Mouse (Mus musculus) mature B cell (primary cell): ENCODE measurements around the gene Ssmem1.

ENCODE experiments used
- in situ Hi-C: fragments of 300-500 bp; cut with MboI; formaldehyde crosslinking; loops from 2 replicates; pipeline ENCODE4 v1.14.3; 2019

The Ssmem1 gene

DNA sequence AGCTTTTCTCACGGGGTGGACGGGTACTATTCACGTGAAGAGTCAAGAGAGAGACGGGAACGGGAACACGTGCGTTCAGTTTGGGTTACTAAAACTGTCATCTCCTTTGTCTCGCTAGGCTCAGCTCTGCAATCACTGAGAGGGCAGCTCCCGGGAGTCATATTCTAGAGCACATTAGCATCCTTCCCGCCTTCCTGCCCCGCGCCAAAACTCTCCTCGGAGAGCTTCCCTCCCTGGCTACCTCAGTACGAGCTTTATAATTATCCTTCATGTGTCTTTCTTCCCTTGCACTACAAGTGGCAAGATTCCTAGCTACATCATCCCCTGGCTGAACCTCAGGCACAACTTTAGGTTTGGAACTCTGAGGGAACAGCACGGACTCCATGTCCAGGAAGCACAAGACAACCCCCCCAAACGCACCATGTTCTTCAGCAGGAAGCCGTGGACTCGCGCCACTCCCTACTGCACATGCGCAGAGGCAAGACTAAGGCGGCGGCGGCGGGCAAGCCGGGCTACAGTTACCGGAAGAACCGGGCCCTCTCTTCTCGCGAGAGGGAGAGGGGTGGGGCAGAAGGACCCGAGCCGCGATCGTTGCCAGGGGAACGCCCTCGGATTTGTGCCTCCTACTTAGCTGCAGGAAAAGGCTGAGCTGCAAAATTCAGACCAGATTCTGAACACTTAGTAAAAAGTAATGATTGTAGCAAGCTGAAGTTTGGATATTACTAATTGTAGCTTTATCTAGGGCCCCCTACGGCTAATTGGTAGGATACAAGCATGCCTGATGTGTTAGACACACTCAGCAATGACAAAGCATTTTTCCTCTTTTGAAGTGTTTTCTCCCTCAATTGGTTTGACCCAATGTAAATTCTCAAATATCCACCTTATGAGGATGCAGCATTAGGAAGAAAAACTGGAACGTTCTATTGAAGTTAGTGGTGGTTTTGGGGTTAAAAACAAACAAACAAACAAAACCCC, at the start of gene Ssmem1, which contains the start of gene Tmem209:
Gene Ssmem1 (plus strand): TSS at position 585 of the 975 bp plus-strand sequence.
Gene Tmem209 (minus strand): TSS at position 519 of the 975 bp plus-strand sequence.
- in situ Hi-C loops, result no loop called here

GRCm38 (mm10) chr6:30460750-30461446, 48.8 kb upstream of the Ssmem1 start:
- in situ Hi-C loops, result no loop called here

DNA sequence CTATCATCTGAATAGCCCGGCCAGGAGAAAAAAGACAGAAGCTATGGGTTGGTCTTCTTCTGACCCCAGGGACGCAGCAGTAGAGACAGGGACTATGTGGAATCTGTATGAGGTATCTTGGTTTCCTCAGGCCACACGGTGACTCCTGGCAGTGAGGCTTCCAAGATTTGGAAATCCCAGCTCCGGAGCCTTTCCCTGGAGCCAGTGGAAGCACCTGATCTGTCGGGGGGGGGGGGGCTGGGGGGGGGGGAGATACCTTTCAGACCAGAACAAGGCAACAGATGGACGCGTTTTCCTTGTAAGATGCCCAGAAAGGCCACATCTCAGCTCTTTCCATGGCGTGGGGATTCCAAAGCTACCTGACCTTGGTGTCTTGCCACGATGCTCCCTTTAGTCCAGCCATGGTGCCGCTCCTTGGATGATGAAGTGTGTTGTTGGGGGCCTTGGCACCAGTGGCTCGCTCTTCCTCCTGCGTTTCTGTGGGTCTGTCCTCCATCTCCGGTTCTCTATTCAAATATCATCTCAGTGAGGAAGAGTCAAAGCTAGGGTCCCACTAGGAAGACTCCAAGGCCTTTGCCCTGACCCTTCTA, 47.8 kb upstream of the Ssmem1 start:
- in situ Hi-C loops, result no loop called here

DNA sequence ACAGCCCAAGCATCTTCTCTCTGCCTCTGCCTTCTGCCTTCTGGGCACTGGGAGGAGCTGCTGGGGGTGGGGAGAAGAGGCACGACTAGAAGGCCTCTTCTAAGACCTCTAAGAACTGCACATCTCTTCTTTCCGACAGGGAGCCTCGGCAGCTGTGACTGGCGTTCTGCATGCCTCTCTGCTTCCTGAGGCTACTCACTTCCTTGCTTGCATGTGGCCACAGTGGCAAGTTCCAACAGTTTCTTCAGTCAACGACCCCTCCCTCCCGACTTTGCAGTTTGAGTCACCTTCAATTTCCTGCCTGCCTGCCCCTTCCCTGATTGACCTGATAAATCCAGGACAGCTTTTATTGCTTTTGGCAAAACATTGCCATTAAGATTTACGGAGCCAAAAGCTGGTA, 46.8 kb upstream of the Ssmem1 start:
- in situ Hi-C loops, result no loop called here

DNA sequence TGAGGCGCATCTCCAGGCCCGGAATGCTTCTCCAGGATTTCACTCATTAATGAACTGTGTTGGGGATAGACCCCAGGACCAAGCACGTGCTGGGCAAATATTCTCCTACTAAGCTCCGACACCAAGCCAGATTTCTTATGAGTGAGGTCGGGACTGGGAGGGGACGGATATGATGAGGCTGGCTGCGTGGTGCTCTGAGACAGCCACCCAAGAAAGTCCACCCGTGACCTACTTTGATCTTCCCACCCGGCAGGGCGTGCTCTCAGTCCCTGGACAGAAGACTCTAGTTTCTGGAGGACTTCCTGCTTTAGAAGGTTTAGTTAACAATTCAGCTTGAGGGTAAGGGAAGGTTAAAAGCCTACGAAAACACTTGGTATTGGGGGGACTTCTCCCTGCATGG, 44.1 kb upstream of the Ssmem1 start:
- in situ Hi-C loops, result no loop called here

- in situ Hi-C loops, result no loop called here
Observed at GRCm38 (mm10) chr6:30468058-30468457, 41.6 kb upstream of the Ssmem1 start.

DNA sequence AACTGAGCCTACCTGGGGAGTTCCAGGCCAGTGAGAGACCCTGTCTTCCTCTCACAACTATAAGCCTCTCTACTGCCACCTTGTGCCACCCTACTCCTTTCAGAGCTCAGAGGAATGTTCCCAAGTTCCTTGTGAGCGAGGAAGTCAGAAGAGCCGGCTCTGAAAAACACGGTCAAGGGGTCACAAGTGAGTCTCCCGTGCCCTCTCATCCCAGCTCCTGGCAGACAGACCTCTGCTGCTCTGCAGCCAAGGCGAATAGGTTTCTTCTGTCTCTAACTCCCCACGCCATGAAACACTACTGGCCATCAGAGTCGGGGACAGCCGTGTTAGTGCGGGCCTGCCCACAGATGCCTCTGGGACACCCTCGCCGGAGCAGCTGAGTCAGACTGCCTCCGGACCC, 41.0 kb upstream of the Ssmem1 start:
- in situ Hi-C loops, result no loop called here

GRCm38 (mm10) chr6:30469370-30469769, 40.3 kb upstream of the Ssmem1 start:
- in situ Hi-C loops, result no loop called here

GRCm38 (mm10) chr6:30471706-30472105, 37.9 kb upstream of the Ssmem1 start:
- in situ Hi-C loops, result no loop called here

DNA sequence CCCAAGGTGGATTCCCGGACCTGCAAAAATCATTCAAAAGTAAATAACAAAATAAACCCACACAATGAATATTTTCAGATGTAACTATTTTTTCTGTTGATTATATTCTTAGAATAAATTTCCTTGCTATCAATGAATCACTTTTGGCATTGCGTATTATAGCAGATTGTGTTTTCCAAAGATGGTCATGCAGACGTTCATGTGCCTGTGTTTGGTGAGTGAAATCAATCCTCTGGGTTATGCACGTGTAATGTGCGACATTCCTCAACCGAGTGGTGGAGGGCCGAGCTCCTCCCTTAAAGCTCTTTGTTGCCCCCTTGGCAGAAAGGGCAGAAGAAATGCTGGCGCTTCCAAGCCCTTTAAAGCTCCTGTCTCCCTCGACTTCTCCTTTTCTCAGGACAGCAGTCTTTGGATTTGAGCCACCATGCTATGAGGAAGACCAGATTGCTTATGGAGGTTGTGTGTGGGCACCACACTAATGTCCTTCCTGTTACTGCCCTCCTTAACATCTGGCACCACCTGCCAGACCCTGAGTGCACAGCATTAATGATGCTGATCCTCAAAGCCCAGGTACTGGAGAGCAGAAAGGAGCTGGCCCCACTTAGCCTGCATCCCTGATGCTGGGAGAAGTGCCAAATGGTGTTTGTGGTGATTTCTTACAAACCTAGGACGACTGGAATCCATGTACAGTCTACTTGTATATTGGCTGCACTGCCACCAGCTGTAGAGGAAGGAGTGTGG, 33.5 kb upstream of the Ssmem1 start:
- in situ Hi-C loops, result no loop called here

DNA sequence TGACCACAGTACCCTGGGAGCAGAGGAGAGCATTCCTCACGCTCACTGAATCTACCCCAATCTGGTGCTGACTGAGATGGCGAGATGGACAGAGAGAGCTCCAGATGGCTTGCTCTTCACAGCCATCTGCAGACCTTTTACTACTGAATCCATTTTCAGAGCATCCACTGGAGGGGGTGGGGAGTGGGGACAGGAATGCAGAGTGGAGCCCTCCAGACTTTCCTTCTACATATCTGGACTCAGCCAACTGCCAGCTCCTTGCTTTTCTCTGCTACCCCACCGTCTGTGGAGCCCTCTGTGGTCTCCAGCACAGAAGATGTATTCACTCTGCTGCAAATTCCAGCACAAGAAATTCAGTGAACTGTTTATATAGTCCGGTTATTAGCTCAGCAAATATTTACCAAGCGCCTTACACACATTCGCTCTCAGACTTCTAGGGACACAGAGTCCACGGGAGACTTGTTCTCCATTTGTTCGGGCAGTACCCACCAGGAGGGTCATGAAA, 32.4 kb upstream of the Ssmem1 start:
- in situ Hi-C loops, result no loop called here

DNA sequence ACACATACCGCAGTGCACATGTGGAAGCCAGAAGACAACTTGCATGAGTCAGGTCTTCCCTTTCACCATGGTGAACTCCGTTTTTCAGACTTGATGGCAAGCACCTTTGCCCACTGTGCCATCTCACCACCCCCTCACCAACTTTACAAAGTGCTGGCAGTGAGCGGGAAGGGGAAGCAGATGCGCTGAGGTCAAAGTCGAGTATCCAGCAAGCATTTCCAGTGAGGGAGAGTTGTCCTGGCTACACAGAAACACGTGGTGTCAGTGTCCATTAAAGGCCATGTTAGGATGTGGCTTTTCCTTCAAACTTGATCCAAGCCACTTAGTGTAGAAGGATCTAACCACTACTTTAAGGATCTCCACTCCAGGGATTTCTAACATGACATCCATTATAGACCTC, 31.9 kb upstream of the Ssmem1 start:
- in situ Hi-C loops, result no loop called here

DNA sequence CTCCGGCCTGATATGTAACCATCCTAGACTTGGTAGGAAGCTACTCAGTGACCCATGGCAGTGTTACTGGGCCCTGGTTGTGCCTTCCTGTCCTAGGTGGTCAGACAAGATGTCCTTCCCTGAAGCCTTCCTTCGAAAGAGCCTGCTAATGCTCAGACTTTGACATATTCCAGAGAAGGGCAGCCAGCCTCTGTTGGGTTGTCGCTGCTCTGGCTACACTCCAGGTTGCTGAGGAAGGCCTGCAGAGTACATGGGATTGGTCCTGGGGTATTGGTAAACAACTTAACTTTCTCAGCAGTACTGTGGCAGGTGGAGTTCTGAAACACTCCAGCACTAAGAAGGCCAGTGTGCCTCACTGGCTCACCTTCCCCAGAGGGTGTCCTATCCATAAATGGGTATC, 30.2 kb upstream of the Ssmem1 start:
- in situ Hi-C loops, result no loop called here

- in situ Hi-C loops, result no loop called here
Observed at GRCm38 (mm10) chr6:30482908-30483307, 26.7 kb upstream of the Ssmem1 start.

DNA sequence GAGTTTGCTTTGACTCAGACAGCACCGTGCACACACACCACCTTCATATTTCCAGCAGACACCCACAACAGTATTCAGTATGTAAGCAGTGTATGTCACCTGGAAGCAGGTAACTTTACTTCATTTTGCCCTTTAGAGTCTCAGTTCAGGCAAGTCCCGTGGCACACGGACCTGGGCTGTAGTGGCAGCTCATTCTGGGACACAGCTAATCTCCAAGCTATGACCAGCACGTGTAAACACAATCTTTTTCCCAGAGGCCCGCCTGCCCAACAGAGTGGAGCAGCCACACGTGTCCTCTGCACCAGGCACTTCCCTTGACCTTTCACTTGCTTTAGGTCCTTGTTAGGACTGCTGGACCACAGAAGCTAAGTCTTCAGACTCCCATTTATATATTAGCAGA, 23.1 kb upstream of the Ssmem1 start:
- in situ Hi-C loops, result no loop called here

- in situ Hi-C loops, result no loop called here
Observed at GRCm38 (mm10) chr6:30499049-30499448, 10.6 kb upstream of the Ssmem1 start.

DNA sequence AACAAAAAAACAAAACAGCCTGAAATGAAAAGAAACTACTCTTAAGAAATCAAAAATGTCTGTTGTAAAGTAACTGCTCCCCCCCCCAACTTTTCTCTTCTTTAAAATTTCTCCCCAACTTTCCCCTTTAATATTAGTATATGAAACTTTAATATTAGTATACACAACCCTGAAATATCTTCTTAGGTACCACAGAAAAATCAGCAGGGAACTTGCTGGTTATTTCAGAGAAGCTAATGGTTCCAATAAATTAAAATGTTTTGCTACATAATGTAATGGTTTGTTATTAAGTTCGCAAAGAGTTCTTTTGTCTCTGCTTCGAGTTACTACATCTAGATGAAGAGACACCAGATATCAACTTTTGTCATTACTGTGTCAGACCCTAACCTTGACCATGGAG, 825 bp upstream of the Ssmem1 start:
- in situ Hi-C loops, result no loop called here

DNA sequence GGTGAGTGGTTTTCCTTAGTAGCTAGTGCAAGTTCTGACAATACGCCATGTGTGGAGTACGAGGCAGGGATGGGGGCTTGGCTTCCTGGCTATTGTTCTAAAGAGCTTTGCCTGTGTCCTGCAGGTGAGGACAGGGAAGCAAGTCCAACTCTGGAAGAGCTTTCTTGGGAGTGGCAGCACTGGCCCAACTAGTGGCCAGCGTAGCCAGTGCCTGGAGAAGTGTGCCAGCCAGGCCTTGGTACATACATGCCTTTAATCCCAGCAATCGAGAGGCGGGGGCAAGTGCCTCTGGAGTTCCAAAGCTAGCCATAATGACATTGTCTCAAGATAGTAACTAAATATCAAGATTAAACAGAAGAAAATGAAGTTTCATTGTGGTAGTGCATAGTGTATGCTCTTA, 642 bp downstream of the Ssmem1 start:
- in situ Hi-C loops, result no loop called here

DNA sequence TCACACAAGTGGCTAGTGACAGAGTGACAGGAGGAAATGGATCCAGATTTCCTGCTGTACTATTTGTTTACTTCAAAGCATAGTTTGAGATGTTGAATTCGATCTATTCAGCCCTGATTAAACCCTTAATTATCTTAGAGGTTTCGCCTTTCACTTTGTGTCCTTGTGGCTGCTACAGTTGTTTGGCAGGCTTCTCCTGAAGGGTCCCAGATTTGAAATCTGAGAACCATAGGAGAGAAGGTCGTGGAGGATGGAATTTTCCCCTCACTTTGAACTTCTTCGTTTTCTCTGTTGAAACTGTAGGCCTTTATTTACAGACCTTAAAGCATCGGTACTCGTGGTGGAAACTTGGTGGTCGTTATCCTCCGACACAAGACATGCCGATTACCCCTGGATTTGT, 4.6 kb downstream of the Ssmem1 start:
- in situ Hi-C loops, result no loop called here

GRCm38 (mm10) chr6:30520400-30520799, 10.8 kb downstream of the Ssmem1 start:
- in situ Hi-C loops, result no loop called here

- in situ Hi-C loops, result no loop called here
Observed at GRCm38 (mm10) chr6:30525456-30526332, 16.0 kb downstream of the Ssmem1 start.
